Comparison of ENCODE assay signal across 35 mouse cellular contexts in genomic region chr1:39773551-39773950, GRCm38 (mm10). TPM values are rescaled to one million over a fixed set of nuclear protein-coding genes. Genes with fewer than 3 reads are reported as not detected.
DNase-seq lines count a peak whose midpoint lies in the region; ATAC-seq lines count a peak whose summit lies in the region.
"Had no signal": no experiment of that assay in that cellular context is flagged by ENCODE, and none has a peak within 500 bp of the region (broad histone marks: within the 10 kb centered on the region; RNA-seq: fewer than 3 reads in every experiment).

No protein-coding gene starts in this region.

- H3K9ac ChIP-seq in hindbrain, embryonic 14.5 days = no peak overlapping the region
- no peak overlapping the region for H3K9ac ChIP-seq in hindbrain, embryonic 11.5 days (ENCODE audit: low read depth, low read length)
- H3K9ac ChIP-seq in neural tube, embryonic 14.5 days (replicated peaks; ENCODE audit: low read depth, low read length) = no peak overlapping the region
- H3K9ac ChIP-seq: embryonic facial prominence, embryonic 15.5 days; forebrain, embryonic 12.5 days; liver, embryonic 14.5 days had no signal

- no peaks in the 10 kb centered on the region for H3K36me3 ChIP-seq in hindbrain, embryonic 14.5 days (replicated peaks; ENCODE audit: control insufficient read depth, insufficient read depth)
- no peaks in the 10 kb centered on the region for H3K36me3 ChIP-seq in hindbrain, embryonic 11.5 days (ENCODE audit: control insufficient read depth, insufficient read depth, low read length)
- H3K36me3 ChIP-seq in neural tube, embryonic 14.5 days (ENCODE audit: control insufficient read depth, insufficient read depth, low read length) = no peaks in the 10 kb centered on the region
- H3K36me3 ChIP-seq: embryonic facial prominence, embryonic 10.5 days; embryonic facial prominence, embryonic 15.5 days; forebrain, embryonic 12.5 days had no signal

- H3K4me3 ChIP-seq in hindbrain, embryonic 14.5 days (replicated peaks; ENCODE audit: low read length) = no peak overlapping the region
- H3K4me3 ChIP-seq in hindbrain, embryonic 11.5 days (ENCODE audit: low read depth, low read length) = no peak overlapping the region
- no peak overlapping the region for H3K4me3 ChIP-seq in neural tube, embryonic 14.5 days (ENCODE audit: low read depth, low read length)
- H3K4me3 ChIP-seq: embryonic facial prominence, embryonic 10.5 days; embryonic facial prominence, embryonic 15.5 days; forebrain, embryonic 12.5 days had no signal

- no peak overlapping the region for H3K4me2 ChIP-seq in hindbrain, embryonic 14.5 days (replicated peaks)
- no peak overlapping the region for H3K4me2 ChIP-seq in hindbrain, embryonic 11.5 days (replicated peaks; ENCODE audit: low read depth, low read length)
- no peak overlapping the region for H3K4me2 ChIP-seq in neural tube, embryonic 14.5 days (ENCODE audit: low read depth, low read length)
- H3K4me2 ChIP-seq: embryonic facial prominence, embryonic 15.5 days; forebrain, embryonic 12.5 days; heart, embryonic 11.5 days had no signal

- peaks cover 5% of the 10 kb centered on the region; the same call in 1 of the 2 replicates for H3K4me1 ChIP-seq in hindbrain, embryonic 14.5 days (replicated peaks; ENCODE audit: control insufficient read depth, insufficient read depth, low read length)
- H3K4me1 ChIP-seq in hindbrain, embryonic 11.5 days (replicated peaks; ENCODE audit: control insufficient read depth, insufficient read depth, low read length) = no peaks in the 10 kb centered on the region
- 0 out of 2 replicates have a peak, but pooled peaks cover 3% of the 10 kb centered on the region for H3K4me1 ChIP-seq in neural tube, embryonic 14.5 days (ENCODE audit: control insufficient read depth, insufficient read depth, low read length)
- H3K4me1 ChIP-seq: embryonic facial prominence, embryonic 15.5 days had no signal

- intact Hi-C loops in heart, postnatal 25 days (cut with DNase I) = no loop called here

- H3K9me3 ChIP-seq in hindbrain, embryonic 14.5 days (ENCODE audit: control insufficient read depth, low read length) = no peaks in the 10 kb centered on the region
- H3K9me3 ChIP-seq in hindbrain, embryonic 11.5 days (ENCODE audit: control insufficient read depth, low read length) = no peaks in the 10 kb centered on the region
- H3K9me3 ChIP-seq in neural tube, embryonic 14.5 days (ENCODE audit: control insufficient read depth, low read length) = no peaks in the 10 kb centered on the region
- H3K9me3 ChIP-seq: embryonic facial prominence, embryonic 10.5 days; embryonic facial prominence, embryonic 15.5 days; forebrain, embryonic 12.5 days had no signal

- no peaks in the 10 kb centered on the region for H3K27me3 ChIP-seq in hindbrain, embryonic 14.5 days (ENCODE audit: control insufficient read depth, insufficient read depth, low read length)
- H3K27me3 ChIP-seq in hindbrain, embryonic 11.5 days (ENCODE audit: control insufficient read depth, insufficient read depth, low read length) = no peaks in the 10 kb centered on the region; the same call in 1 of the 2 replicates
- no peaks in the 10 kb centered on the region for H3K27me3 ChIP-seq in neural tube, embryonic 14.5 days (ENCODE audit: control insufficient read depth, insufficient read depth, low read length)
- H3K27me3 ChIP-seq: embryonic facial prominence, embryonic 15.5 days; forebrain, embryonic 12.5 days; Patski had no signal

- H3K27ac ChIP-seq in hindbrain, embryonic 14.5 days = peak overlapping the region; percentile 53; the same call in 1 of the 2 replicates
- H3K27ac ChIP-seq in hindbrain, embryonic 11.5 days (ENCODE audit: low read depth, low read length) = no peak overlapping the region
- peak overlapping the region; percentile 28 for H3K27ac ChIP-seq in neural tube, embryonic 14.5 days (ENCODE audit: low read depth, low read length)
- H3K27ac ChIP-seq: embryonic facial prominence, embryonic 10.5 days; embryonic facial prominence, embryonic 15.5 days; forebrain, embryonic 12.5 days; liver, embryonic 14.5 days; stomach, postnatal 0 days had no signal

- DNase-seq in cerebellum, postnatal 10 days = peak; percentile 71 to 74
- DNase-seq in cerebellum, adult 11 months = no peak
- peak; percentile 92 for DNase-seq in heart, adult 11 months
- no peak for DNase-seq in heart, postnatal 25 days (ENCODE audit: low spot score)
- no peak for DNase-seq in hindbrain, embryonic 14.5 days (ENCODE audit: low spot score)
- no peak for DNase-seq in hindbrain, embryonic 11.5 days (ENCODE audit: low spot score)
- DNase-seq in frontal cortex, adult 2 months (ENCODE audit: extremely low spot score in 1 of 2, low spot score in 1 of 2) = no peak
- DNase-seq: adrenal gland, postnatal 10 days; kidney, adult 11 months; kidney, postnatal 14 days; layer of hippocampus, adult 9-11 months; liver; lung, adult 2 months; lung, postnatal 10 days; right cerebral cortex, postnatal 4 days; thymus, adult 18-20 months; thymus, postnatal 25 days had no signal

- 66% methylated on average over 5 of the region's 5 CpGs for WGBS in hindbrain, embryonic 14.5 days
- WGBS in hindbrain, embryonic 11.5 days = 71% methylated on average over 5 of the region's 5 CpGs
- 73% methylated on average over 5 of the region's 5 CpGs for whole genome bisulfite sequencing in neural tube, embryonic 14.5 days

- ATAC-seq in hindbrain, embryonic 14.5 days (ENCODE audit: low FRiP score) = no peak; the same call in 1 of the 2 replicates
- no peak for ATAC-seq in hindbrain, embryonic 11.5 days (ENCODE audit: low FRiP score)
- no peak for ATAC-seq in neural tube, embryonic 14.5 days (ENCODE audit: low read depth)
- ATAC-seq: inflammation-experienced regulatory T-cells, adult 6 months; Patski had no signal

RNA-seq across cellular contexts. Expression of gene Gm3646, which starts 31.6 kb away (rescaled TPM):
- 1 to 10 TPM; 5.8 to 9.4 TPM for total RNA-seq in heart, postnatal 25 days (2021)
- polyA plus RNA-seq in hindbrain, embryonic 14.5 days (2014; fragmentation: Nextera tagmentation; extraction: Ambion mirVana) = not detected in 2 replicates
- polyA plus RNA-seq in hindbrain, embryonic 11.5 days (2014; fragmentation: Nextera tagmentation; extraction: Ambion mirVana) = not detected in 2 replicates
- not detected in 2 replicates for polyA plus RNA-seq in neural tube, embryonic 14.5 days (2014; fragmentation: Nextera tagmentation; extraction: Ambion mirVana)
- not detected in 2 replicates for polyA plus RNA-seq in frontal cortex, adult 2 months (2012; rRNA removed)
- total RNA-seq: adrenal gland, postnatal 10 days; gastrocnemius, adult 8-10 months; left cerebral cortex, postnatal 10 days; MEL; monocyte, adult 5-6 weeks had no signal
- polyA plus RNA-seq: embryonic facial prominence, embryonic 10.5 days; embryonic facial prominence, embryonic 15.5 days; forebrain, embryonic 12.5 days; gonadal fat pad, adult 2 months; inflammation-experienced regulatory T-cells, adult 6 months; kidney, embryonic 14.5 days; limb, embryonic 11.5 days; liver, embryonic 14.5 days; lung, adult 2 months; midbrain, embryonic 14.5 days; Patski; spleen, adult 2 months had no signal

RNA-seq across cellular contexts. Expression of gene Rfx8, which starts 52.8 kb away (rescaled TPM):
- under 1 TPM; 0.34 to 0.36 TPM for total RNA-seq in heart, postnatal 25 days (2021)
- polyA plus RNA-seq in hindbrain, embryonic 14.5 days (2014; fragmentation: Nextera tagmentation; extraction: Ambion mirVana) = 0.10 and 0.40 TPM in 2 replicates
- 0.31 and 0.42 TPM in 2 replicates for polyA plus RNA-seq in hindbrain, embryonic 11.5 days (2014; fragmentation: Nextera tagmentation; extraction: Ambion mirVana)
- polyA plus RNA-seq in neural tube, embryonic 14.5 days (2014; fragmentation: Nextera tagmentation; extraction: Ambion mirVana) = 0.13 and 0.16 TPM in 2 replicates
- polyA plus RNA-seq in frontal cortex, adult 2 months (2012; rRNA removed) = 0.26 and 0.48 TPM in 2 replicates
- total RNA-seq: gastrocnemius, adult 8-10 months; left cerebral cortex, postnatal 10 days; MEL had no signal
- polyA plus RNA-seq: forebrain, embryonic 12.5 days; inflammation-experienced regulatory T-cells, adult 6 months; Patski had no signal

Comparison
In these comparisons a context has a peak if more than half of its experiments do, and no peak if none do; other contexts are left out.
1. DNase-seq: peak in cerebellum, postnatal 10 days (2 of 2) and heart, adult 11 months (single experiment); none in cerebellum, adult 11 months (single experiment), heart, postnatal 25 days (single experiment), hindbrain, embryonic 14.5 days (single experiment), hindbrain, embryonic 11.5 days (single experiment) and frontal cortex, adult 2 months (0 of 2).